Mouse (Mus musculus): ENCODE measurements around the gene Ttc17.

DNA sequence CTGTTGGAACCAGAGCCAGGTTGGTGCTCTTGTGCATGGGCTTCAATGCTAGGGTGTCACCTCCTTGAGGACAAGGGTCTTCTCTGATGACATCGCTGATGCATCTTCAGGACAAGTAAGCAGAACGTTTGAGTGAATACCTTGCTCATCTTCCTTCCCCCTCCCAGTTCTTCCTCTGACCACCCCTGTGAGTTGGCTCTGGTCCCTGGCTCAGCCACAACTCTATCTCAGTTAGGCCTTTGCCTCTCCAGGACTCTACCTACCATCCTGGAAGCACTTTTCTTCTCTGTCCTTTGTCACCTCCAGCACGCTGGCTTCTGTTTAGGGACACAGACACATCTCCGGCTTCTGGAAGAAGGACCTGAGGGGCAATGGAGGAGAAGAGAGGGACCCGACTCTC lies 126.9 kb downstream of the Ttc17 start:
- TF ChIP-seq POLR2A (IDR thresholded peaks at IDR 0.05; ENCODE audit: extremely low read depth, insufficient read depth, low read length) (no peak), CTCF (IDR thresholded peaks at IDR 0.05; ENCODE audit: low read depth, low read length) (no peak)
